Mouse (Mus musculus) myocyte (in vitro differentiated cells): ENCODE results near the gene Mia2. TPM values are rescaled to one million over a fixed set of nuclear protein-coding genes. Genes with fewer than 3 reads are reported as not detected.
A peak's percentile ranks its signal among the peaks of the same experiment; 100 is the strongest.

Experiments
- H3K27me3 ChIP-seq: one replicate; pipeline ENCODE4 v1.6.1; 2011; ENCODE audit not compliant: control insufficient read depth, insufficient read depth, insufficient read length
- H3K36me3 ChIP-seq: one replicate; pipeline ENCODE4 v1.6.1; 2011; ENCODE audit not compliant: control insufficient read depth, insufficient read depth
- H3K4me2 ChIP-seq: one replicate; pipeline ENCODE4 v1.6.1; 2011; ENCODE audit warnings: low read depth, control low read depth
- H3K4me3 ChIP-seq: one replicate; pipeline ENCODE4 v1.5.1; 2011; ENCODE audit warnings: mild to moderate bottlenecking, control low read depth, moderate library complexity
- H3K79me2 ChIP-seq: one replicate; pipeline ENCODE4 v1.6.1; 2011; ENCODE audit not compliant: control insufficient read depth, insufficient read depth
- H3ac ChIP-seq: one replicate; pipeline ENCODE4 v1.6.1; 2011; ENCODE audit not compliant: control insufficient read depth, insufficient read length
- CEBPB ChIP-seq: IDR thresholded peaks from 2 replicates; pipeline ENCODE4 v1.6.1; 2011; ENCODE audit warnings: mild to moderate bottlenecking, moderate library complexity; ENCODE audit not compliant: poor library complexity, insufficient read depth, severe bottlenecking
- E2F4 ChIP-seq: IDR thresholded peaks from one replicate; pipeline ENCODE4 v1.6.1; 2011; ENCODE audit warnings: mild to moderate bottlenecking, control low read depth, moderate library complexity; ENCODE audit not compliant: insufficient read depth
- MAX ChIP-seq: IDR thresholded peaks from one replicate; pipeline ENCODE4 v1.6.1; 2011; ENCODE audit warnings: low read depth, mild to moderate bottlenecking, control low read depth
- MYOD1 ChIP-seq, 3 experiments: IDR thresholded peaks; one replicate each; pipeline ENCODE4 v1.6.1; 2011; ENCODE audit warnings: control low read depth in 2 of 3, low read depth in 2 of 3, mild to moderate bottlenecking in 2 of 3, moderate library complexity in 1 of 3; ENCODE audit not compliant: insufficient read length in 2 of 3, control insufficient read depth in 1 of 3
- MYOG ChIP-seq, 3 experiments: IDR thresholded peaks; one replicate each; pipeline ENCODE4 v1.6.1; 2011; ENCODE audit warnings: control low read depth in 2 of 3, low read depth in 2 of 3, mild to moderate bottlenecking in 2 of 3; ENCODE audit not compliant: insufficient read length in 2 of 3, control insufficient read depth in 1 of 3, insufficient read depth in 1 of 3
- POLR2A ChIP-seq: IDR thresholded peaks from one replicate; pipeline ENCODE4 v1.6.1; 2011; ENCODE audit warnings: low read depth, mild to moderate bottlenecking, control low read depth, moderate library complexity; ENCODE audit not compliant: insufficient read length
- POLR2AphosphoS2 ChIP-seq: IDR thresholded peaks from one replicate; pipeline ENCODE4 v1.6.1; 2011; ENCODE audit warnings: low read depth, control low read depth; ENCODE audit not compliant: insufficient read length
- REST ChIP-seq: IDR thresholded peaks from one replicate; pipeline ENCODE4 v1.6.1; 2011; ENCODE audit warnings: mild to moderate bottlenecking, control low read depth, moderate library complexity; ENCODE audit not compliant: insufficient read depth, insufficient read length
- SRF ChIP-seq: IDR thresholded peaks from one replicate; pipeline ENCODE4 v1.6.1; 2011; ENCODE audit warnings: low read depth; ENCODE audit not compliant: control insufficient read depth, insufficient read length
- TCF12 ChIP-seq: IDR thresholded peaks from one replicate; pipeline ENCODE4 v1.6.1; 2011; ENCODE audit warnings: mild to moderate bottlenecking, control low read depth; ENCODE audit not compliant: poor library complexity, insufficient read depth, severe bottlenecking
- TCF3 ChIP-seq: IDR thresholded peaks from one replicate; pipeline ENCODE4 v1.6.1; 2011; ENCODE audit warnings: low read depth, control low read depth; ENCODE audit not compliant: insufficient read length
- USF1 ChIP-seq: IDR thresholded peaks from one replicate; pipeline ENCODE4 v1.6.1; 2011; ENCODE audit warnings: low read depth, mild to moderate bottlenecking, control low read depth, moderate library complexity
- polyA plus RNA-seq: library from polyadenylated mRNA; unstranded; fragments of >200 nt; fragmentation: generic; extraction: Trizol; gene quantifications from one replicate; pipeline ENCODE4 v1.2.1, GENCODE M21; 2012; ENCODE audit warnings: missing spikeins

Gene Mia2
- polyA plus RNA-seq, 1 experiment = 22.6 TPM

GRCm38 (mm10) chr12:59216176-59216575 is 120.6 kb downstream of the Mia2 start:
- TF ChIP-seq POLR2A (no peak), USF1 (no peak), SRF (no peak), MYOG (IDR thresholded peaks at IDR 0.05; ENCODE audit: control insufficient read depth in 1 of 3, insufficient read depth in 1 of 3, insufficient read length in 2 of 3, low read depth in 2 of 3) (no peak), TCF3 (no peak), CEBPB (no peak), TCF12 (no peak), MAX (no peak), E2F4 (no peak), REST (no peak), POLR2AphosphoS2 (no peak)
- no peaks in the 10 kb centered on the region for H3K36me3 ChIP-seq
- H3K79me2 ChIP-seq = peaks cover 38% of the 10 kb centered on the region
- no peak overlapping the region for H3ac ChIP-seq
- no peaks in the 10 kb centered on the region for H3K27me3 ChIP-seq
- H3K4me3 ChIP-seq = no peak overlapping the region
- H3K4me2 ChIP-seq = no peak overlapping the region

GRCm38 (mm10) chr12:59216676-59217266 is 121.2 kb downstream of the Mia2 start:
- no peak overlapping the region for H3ac ChIP-seq
- H3K27me3 ChIP-seq = no peaks in the 10 kb centered on the region
- H3K4me2 ChIP-seq = no peak overlapping the region
- TF ChIP-seq TCF12 = no peak
- TF ChIP-seq MYOD1 (IDR thresholded peaks at IDR 0.05; ENCODE audit: control insufficient read depth in 1 of 3, insufficient read length in 2 of 3, low read depth in 2 of 3) = no peak
- no peak for TF ChIP-seq E2F4
- TF ChIP-seq MYOG (IDR thresholded peaks at IDR 0.05; ENCODE audit: control insufficient read depth in 1 of 3, insufficient read depth in 1 of 3, insufficient read length in 2 of 3, low read depth in 2 of 3) = no peak
- no peak for TF ChIP-seq MAX
- TF ChIP-seq USF1 = no peak
- no peak for TF ChIP-seq TCF3
- no peak for TF ChIP-seq POLR2AphosphoS2
- TF ChIP-seq CEBPB = no peak
- peaks cover 38% of the 10 kb centered on the region for H3K79me2 ChIP-seq
- no peaks in the 10 kb centered on the region for H3K36me3 ChIP-seq
- H3K4me3 ChIP-seq = no peak overlapping the region

- peak overlapping the region; percentile 81 for H3K4me2 ChIP-seq
- H3ac ChIP-seq = no peak overlapping the region
- no peaks in the 10 kb centered on the region for H3K27me3 ChIP-seq
- peaks cover 38% of the 10 kb centered on the region for H3K79me2 ChIP-seq
- H3K4me3 ChIP-seq = peak overlapping the region; percentile 49
- TF ChIP-seq TCF12 = no peak
- no peak for TF ChIP-seq REST
- no peak for TF ChIP-seq TCF3
- no peak for TF ChIP-seq SRF
- TF ChIP-seq CEBPB = no peak
- TF ChIP-seq MAX = no peak
- TF ChIP-seq USF1 = no peak
- no peak for TF ChIP-seq POLR2A
- TF ChIP-seq MYOD1 (IDR thresholded peaks at IDR 0.05; ENCODE audit: control insufficient read depth in 1 of 3, insufficient read length in 2 of 3, low read depth in 2 of 3) = no peak
- no peak for TF ChIP-seq MYOG (IDR thresholded peaks at IDR 0.05; ENCODE audit: control insufficient read depth in 1 of 3, insufficient read depth in 1 of 3, insufficient read length in 2 of 3, low read depth in 2 of 3)
- no peak for TF ChIP-seq POLR2AphosphoS2
- TF ChIP-seq E2F4 = no peak
- no peaks in the 10 kb centered on the region for H3K36me3 ChIP-seq
Observed at GRCm38 (mm10) chr12:59217331-59217730, 121.7 kb downstream of the Mia2 start.

GRCm38 (mm10) chr12:59218640-59219321 is 123.2 kb downstream of the Mia2 start:
- TF ChIP-seq USF1 = no peak
- TF ChIP-seq REST = no peak
- TF ChIP-seq MYOD1 (IDR thresholded peaks at IDR 0.05; ENCODE audit: control insufficient read depth in 1 of 3, insufficient read length in 2 of 3, low read depth in 2 of 3) = no peak
- TF ChIP-seq POLR2A = no peak
- no peak for TF ChIP-seq SRF
- no peak for TF ChIP-seq TCF12
- no peak for TF ChIP-seq POLR2AphosphoS2
- TF ChIP-seq MYOG (IDR thresholded peaks at IDR 0.05; ENCODE audit: control insufficient read depth in 1 of 3, insufficient read depth in 1 of 3, insufficient read length in 2 of 3, low read depth in 2 of 3) = no peak
- TF ChIP-seq MAX = no peak
- TF ChIP-seq E2F4 = no peak
- no peak for TF ChIP-seq CEBPB
- Histone ChIP-seq H3K36me3 (no peaks in the 10 kb centered on the region), H3K4me2 (peak overlapping the region; percentile 81), H3K79me2 (peaks cover 31% of the 10 kb centered on the region), H3K27me3 (no peaks in the 10 kb centered on the region), H3K4me3 (peak overlapping the region; percentile 49), H3ac (peak overlapping the region; percentile 46)
